Mouse (Mus musculus) thymus, adult 2 months (tissue): ENCODE results near the gene Mrps7. TPM values are rescaled to one million over a fixed set of nuclear protein-coding genes. Genes with fewer than 3 reads are reported as not detected.
A peak's percentile ranks its signal among the peaks of the same experiment; 100 is the strongest.

ENCODE experiments used
- DNase-seq: peaks from one replicate; pipeline ENCODE4 v3.0.0; 2021
- H3K27ac ChIP-seq: fragments of 200-500 bp; 2 replicates; pipeline ENCODE4 v1.5.1; 2012; ENCODE audit warnings: low read length, control low read depth; ENCODE audit not compliant: control insufficient read depth, insufficient read depth
- H3K27me3 ChIP-seq: fragments of 200-500 bp; 2 replicates; pipeline ENCODE4 v1.6.1; 2012; ENCODE audit warnings: mild to moderate bottlenecking, low read length, moderate library complexity, mixed read lengths; ENCODE audit not compliant: control insufficient read depth, insufficient read depth
- H3K36me3 ChIP-seq: fragments of 200-500 bp; 2 replicates; pipeline ENCODE4 v1.6.1; 2012; ENCODE audit warnings: mild to moderate bottlenecking, low read length, moderate library complexity; ENCODE audit not compliant: control insufficient read depth, insufficient read depth
- H3K4me1 ChIP-seq: fragments of 200-500 bp; replicated peaks from 2 replicates; pipeline ENCODE4 v1.6.1; 2012; ENCODE audit warnings: low read length; ENCODE audit not compliant: control insufficient read depth, insufficient read depth
- H3K4me3 ChIP-seq: fragments of 200-500 bp; 2 replicates; pipeline ENCODE4 v1.5.1; 2012; ENCODE audit warnings: mild to moderate bottlenecking, low read length, control low read depth, moderate library complexity; ENCODE audit not compliant: control insufficient read depth, insufficient read depth
- CTCF ChIP-seq: fragments of 200-500 bp; IDR thresholded peaks from 2 replicates; pipeline ENCODE4 v1.5.1; 2012; ENCODE audit warnings: mild to moderate bottlenecking, control low read depth, low read length, moderate library complexity, borderline replicate concordance; ENCODE audit not compliant: control insufficient read depth, poor library complexity, insufficient read depth; ENCODE audit errors: extremely low read depth
- POLR2A ChIP-seq: fragments of 200-500 bp; IDR thresholded peaks from 2 replicates; pipeline ENCODE4 v1.6.1; 2012; ENCODE audit warnings: mild to moderate bottlenecking, low read length, control low read depth, moderate library complexity; ENCODE audit not compliant: control insufficient read depth, poor library complexity, insufficient read depth; ENCODE audit errors: extremely low read depth
- WGBS: fragments of 180-500 bp; shearing (Covaris S2); methylation state at CpG from one replicate; pipeline ENCODE4 v1.1.7; 2018; 5-methylcytosine and 5-hydroxymethylcytosine counted together
- polyA plus RNA-seq: library from polyadenylated mRNA; depleted of rRNA; stranded (reverse); fragments of >200 nt; gene quantifications from 2 replicates; pipeline ENCODE4 v1.2.3, GENCODE M21; 2012

Mrps7 gene
- polyA plus RNA-seq, 1 experiment = 25.0 TPM

DNA sequence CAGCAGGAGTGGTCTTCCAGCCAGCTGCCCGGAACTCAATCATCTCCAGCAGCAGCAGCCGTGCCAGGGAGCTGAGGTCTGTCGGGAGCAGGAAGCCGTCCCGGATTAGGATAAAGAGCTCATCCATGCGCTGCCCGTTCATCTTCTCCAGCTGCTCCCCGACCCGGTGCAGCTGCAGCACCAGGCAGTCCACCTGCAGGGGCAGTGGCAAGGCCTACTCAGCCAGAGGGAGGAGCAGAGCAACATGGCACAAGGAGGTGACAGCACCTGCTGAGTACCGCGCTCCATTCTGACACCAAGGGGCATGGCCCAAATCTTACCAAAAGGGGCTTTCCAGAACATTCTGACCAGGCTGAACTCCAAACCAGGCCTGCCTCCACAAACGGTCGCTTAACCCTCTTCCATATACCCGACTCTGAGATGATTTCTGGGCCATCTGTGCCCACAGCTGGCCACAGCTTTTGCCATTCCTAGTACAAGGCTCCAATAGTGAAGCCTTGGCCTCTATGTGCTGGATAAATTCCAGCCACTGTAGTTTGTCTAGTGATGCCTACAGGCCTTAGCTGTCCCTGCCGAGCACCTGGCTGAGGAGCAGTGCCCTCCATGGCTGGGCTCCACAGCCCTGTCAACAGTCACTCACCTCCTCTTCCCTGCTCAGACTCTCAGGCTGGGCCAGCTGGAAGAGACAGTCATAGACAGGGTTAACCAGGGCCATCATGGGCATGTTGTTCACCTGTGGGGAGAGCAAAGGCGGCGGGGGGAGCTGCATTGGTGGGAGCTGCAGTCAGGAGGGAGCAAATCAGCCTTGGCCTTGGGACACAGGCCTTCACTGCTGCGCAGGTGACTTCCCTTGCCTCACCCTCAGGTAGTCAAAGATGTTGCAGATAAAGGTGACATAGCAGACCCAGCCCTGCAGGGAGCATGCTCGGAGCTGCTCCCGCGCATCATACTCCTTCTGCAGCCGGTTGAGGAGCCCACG lies 5.0 kb downstream of the Mrps7 start:
- WGBS = 95% methylated on average over 23 of the region's 23 CpGs
- TF ChIP-seq CTCF (no peak), POLR2A (no peak)

DNA sequence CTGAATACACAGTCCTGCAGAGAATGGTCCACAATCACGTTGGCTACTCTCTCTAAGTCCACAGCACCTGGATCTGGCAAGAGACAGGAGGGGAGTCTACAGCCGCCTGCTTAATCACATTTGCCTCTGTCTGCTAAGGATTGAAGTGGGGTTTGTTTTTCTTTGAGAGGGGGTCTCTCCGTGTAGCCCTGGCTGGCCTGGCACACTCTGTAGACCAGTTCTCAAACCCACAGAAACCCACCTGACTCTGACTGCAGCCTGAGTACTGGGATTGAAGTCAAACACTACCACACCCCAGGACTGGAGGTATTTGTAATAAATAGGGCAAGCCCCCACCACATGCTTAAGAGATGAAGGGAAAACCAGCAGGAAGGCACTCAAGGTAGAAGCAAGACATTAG lies 5.9 kb downstream of the Mrps7 start:
- H3K36me3 ChIP-seq = peaks cover 22% of the 10 kb centered on the region
- no peak for DNase-seq
- H3K27me3 ChIP-seq = no peaks in the 10 kb centered on the region
- no peak overlapping the region for H3K27ac ChIP-seq
- WGBS = 94% methylated on average over 3 of the region's 3 CpGs
- TF ChIP-seq CTCF (no peak), POLR2A (no peak)
- no peak overlapping the region for H3K4me3 ChIP-seq
- peaks cover 22% of the 10 kb centered on the region for H3K4me1 ChIP-seq

More for the DNA sequence above, 5.0 kb downstream of the Mrps7 start:
- DNase-seq = no peak
- Histone ChIP-seq H3K4me3 (no peak overlapping the region), H3K36me3 (peaks cover 22% of the 10 kb centered on the region), H3K27me3 (no peaks in the 10 kb centered on the region), H3K27ac (no peak overlapping the region), H3K4me1 (peaks cover 19% of the 10 kb centered on the region)

DNA sequence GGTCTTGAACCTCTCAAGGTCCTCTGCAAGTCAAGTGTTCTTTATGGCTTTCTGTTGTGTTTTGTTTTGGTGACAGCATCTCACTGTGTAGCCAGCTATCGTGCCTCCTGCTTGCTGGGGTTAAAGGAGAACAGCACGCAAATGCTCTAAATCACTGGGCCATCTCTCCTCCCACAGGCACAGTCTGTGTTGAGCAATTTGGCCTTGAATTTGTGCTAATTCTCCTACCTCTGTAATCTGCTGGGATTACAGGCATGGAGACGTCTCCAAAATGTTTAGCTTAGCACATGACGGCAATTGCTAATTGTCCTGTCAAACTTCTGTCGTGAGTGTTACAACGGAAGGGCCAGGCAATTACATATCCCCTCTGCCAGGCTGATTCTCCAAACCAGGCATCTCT lies 7.4 kb downstream of the Mrps7 start:
- DNase-seq = no peak
- no peak for TF ChIP-seq CTCF
- no peak for TF ChIP-seq POLR2A
- H3K36me3 ChIP-seq = peaks cover 22% of the 10 kb centered on the region
- no peak overlapping the region for H3K4me3 ChIP-seq
- H3K27me3 ChIP-seq = no peaks in the 10 kb centered on the region
- no peak overlapping the region for H3K27ac ChIP-seq
- peaks cover 17% of the 10 kb centered on the region for H3K4me1 ChIP-seq
- 95% methylated on average over 6 of the region's 6 CpGs for WGBS

DNA sequence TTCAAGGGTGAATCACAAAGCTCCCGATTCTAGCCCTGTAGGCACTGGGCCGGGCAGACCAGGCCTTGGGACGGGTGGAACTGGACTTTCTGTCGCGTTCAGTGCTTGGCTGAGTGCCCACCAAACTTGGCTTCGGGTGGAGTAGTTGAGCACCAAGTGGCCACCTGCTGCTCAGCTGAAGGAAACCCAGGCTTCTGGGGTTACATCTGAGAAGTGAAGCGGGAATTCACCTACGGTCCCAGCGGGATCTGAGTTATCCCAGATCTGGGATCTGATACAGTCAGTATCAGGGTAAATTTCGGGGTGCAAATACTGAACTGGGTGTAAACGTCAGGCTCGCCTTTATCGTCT lies 8.3 kb downstream of the Mrps7 start:
- no peaks in the 10 kb centered on the region for H3K27me3 ChIP-seq
- peak; percentile 40 for DNase-seq
- 2% methylated on average over 13 of the region's 13 CpGs for WGBS

DNA sequence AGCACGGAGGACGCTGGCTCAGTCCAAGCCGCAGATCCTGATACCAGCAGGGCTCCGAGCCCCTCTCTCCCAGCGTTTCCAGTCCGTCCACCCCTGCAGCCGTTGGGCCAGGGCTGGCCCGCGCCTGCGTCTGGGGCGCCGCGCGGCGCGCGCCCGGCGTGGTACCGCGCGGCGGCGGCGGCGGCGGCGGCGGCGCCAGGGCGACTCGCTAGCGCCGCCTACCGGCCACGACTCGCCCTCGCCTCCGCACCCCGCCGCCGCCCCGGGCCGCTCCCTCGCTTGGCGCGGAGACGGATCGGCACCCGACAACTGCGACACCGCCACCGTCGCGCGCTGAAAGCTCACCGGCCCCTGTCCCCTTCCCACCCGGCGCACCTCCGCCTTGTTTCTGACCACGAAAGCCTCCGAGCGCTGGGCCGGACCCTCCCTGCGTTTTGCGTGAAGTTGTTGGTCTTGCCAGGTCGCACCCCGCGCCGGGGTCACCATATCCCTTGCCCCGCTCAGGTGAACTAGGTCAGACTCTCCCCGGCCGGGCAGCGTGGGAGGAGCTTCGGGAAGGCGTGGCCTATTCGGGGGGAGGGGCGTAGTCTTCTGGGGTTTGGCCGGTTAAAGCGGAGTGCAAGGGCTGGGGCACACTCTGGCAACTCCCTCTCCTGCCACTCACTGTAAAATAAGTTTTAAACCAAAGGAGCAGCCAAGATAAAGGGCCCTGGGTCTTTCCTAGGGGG lies 8.8 kb downstream of the Mrps7 start, which contains the start of gene Mif4gd:
Mif4gd (minus strand) TSS at position 560 of the 728 bp plus-strand sequence.
- peak; percentile 98 for DNase-seq

More for the DNA sequence above, 8.3 kb downstream of the Mrps7 start:
- peak overlapping the region; percentile 60 for H3K4me3 ChIP-seq
- peaks cover 18% of the 10 kb centered on the region for H3K36me3 ChIP-seq
- H3K27ac ChIP-seq = peak overlapping the region; percentile 11; the same call in 1 of the 2 replicates
- H3K4me1 ChIP-seq = peaks cover 17% of the 10 kb centered on the region
- no peak for TF ChIP-seq POLR2A
- TF ChIP-seq CTCF = no peak

DNA sequence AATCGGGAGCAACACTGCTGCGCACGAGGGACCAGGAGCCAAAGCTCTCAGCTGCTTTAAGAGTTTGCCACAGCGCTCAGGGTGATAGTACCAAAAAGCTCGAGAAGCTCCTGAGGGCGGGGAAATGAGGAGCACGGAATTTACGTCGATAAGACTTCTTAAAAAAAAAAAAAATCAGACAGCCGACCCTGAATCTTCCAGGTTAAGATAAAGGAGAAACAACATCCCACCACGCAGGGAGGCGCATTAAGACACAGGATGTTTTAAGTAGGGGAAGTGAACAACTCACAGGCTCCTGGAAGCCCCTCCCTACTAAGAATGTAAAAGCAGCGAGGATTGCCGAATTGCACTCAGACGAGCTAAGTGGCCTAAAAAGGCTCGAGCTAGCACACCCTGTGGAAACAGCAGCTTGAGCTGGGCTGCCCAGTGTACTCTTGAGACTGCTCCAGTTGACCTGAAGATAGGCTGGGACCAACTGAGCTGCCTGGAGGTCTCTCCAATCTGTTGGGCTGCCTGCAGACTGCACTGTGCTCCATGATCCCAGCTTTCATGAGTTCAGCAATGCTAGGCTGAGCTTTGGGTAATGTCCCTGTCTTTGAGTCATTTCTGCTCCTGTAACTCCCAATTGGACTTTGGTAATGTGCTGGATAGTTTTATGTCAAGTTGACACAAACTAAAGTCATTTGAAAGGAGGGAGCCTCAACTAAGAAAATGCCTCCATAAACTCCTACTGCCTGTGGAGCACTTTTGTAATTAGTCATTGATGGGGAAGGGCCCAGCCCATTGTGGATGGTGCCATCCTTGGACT lies 9.6 kb downstream of the Mrps7 start:
- WGBS = under 1% methylated on average over 16 of the region's 16 CpGs
- H3K27ac ChIP-seq = peak overlapping the region; percentile 67
- DNase-seq = peak; percentile 49
- TF ChIP-seq POLR2A = no peak
- H3K4me3 ChIP-seq = peak overlapping the region; percentile 60
- peaks cover 17% of the 10 kb centered on the region for H3K4me1 ChIP-seq
- no peaks in the 10 kb centered on the region for H3K27me3 ChIP-seq
- H3K36me3 ChIP-seq = peaks cover 9% of the 10 kb centered on the region

More for the DNA sequence above, 8.8 kb downstream of the Mrps7 start, which contains the start of gene Mif4gd:
- H3K4me3 ChIP-seq = peak within 1 kb of the TSS; percentile 60
- peaks cover 12% of the 10 kb centered on the region for H3K36me3 ChIP-seq
- peak within 1 kb of the TSS; percentile 67 for H3K27ac ChIP-seq
- TF ChIP-seq POLR2A (peak; percentile 74), CTCF (peak; percentile 85)
- peaks cover 17% of the 10 kb centered on the region for H3K4me1 ChIP-seq
- no peaks in the 10 kb centered on the region for H3K27me3 ChIP-seq
- WGBS = under 1% methylated on average over 79 of the region's 80 CpGs
